Mouse (Mus musculus): ENCODE data around the gene Usp21. TPM values are rescaled to one million over a fixed set of nuclear protein-coding genes. Genes with fewer than 3 reads are reported as not detected.
A peak's percentile ranks its signal among the peaks of the same experiment; 100 is the strongest.
"Not testable (repeated sequence)": the region's sequence is repeated elsewhere in the genome, so short reads cannot be mapped to it uniquely, and the experiment has no call there.

The Usp21 gene
- total RNA-seq (2015) (36.0 and 38.2 TPM in 2 replicates), total RNA-seq (2017) (18.7 and 24.5 TPM in 2 replicates)

GRCm38 (mm10) chr1:171287136-171288081 lies at the start of gene Usp21:
TSS of gene Usp21 (minus strand) at chr1:171287991.
- ATAC-seq (replicated peaks; ENCODE audit: poor library complexity) = peak; percentile 97

- no peak for ATAC-seq (replicated peaks; ENCODE audit: poor library complexity)
These were observed 42.4 kb upstream of the Usp21 start for GRCm38 (mm10) chr1:171330216-171330560.

GRCm38 (mm10) chr1:171329433-171330215 lies 41.8 kb upstream of the Usp21 start:
- ATAC-seq (replicated peaks; ENCODE audit: poor library complexity) = peak; percentile 56

- peak; percentile 85 for ATAC-seq (replicated peaks; ENCODE audit: poor library complexity)
These were observed 41.1 kb upstream of the Usp21 start, which contains the start of gene Dedd for GRCm38 (mm10) chr1:171328839-171329432. TSS of gene Dedd (plus strand) at chr1:171329145.

GRCm38 (mm10) chr1:171328244-171328643 lies 40.5 kb upstream of the Usp21 start:
- ATAC-seq (replicated peaks; ENCODE audit: poor library complexity) = no peak

GRCm38 (mm10) chr1:171326588-171326987 lies 38.8 kb upstream of the Usp21 start:
- not testable (repeated sequence) for ATAC-seq (replicated peaks; ENCODE audit: poor library complexity)

- no peak for ATAC-seq (replicated peaks; ENCODE audit: poor library complexity)
These were observed 37.8 kb upstream of the Usp21 start for GRCm38 (mm10) chr1:171325571-171325970.

- peak; percentile 64 for ATAC-seq (replicated peaks; ENCODE audit: poor library complexity)
These were observed 34.2 kb upstream of the Usp21 start for GRCm38 (mm10) chr1:171322012-171322411.

GRCm38 (mm10) chr1:171321415-171321814 lies 33.6 kb upstream of the Usp21 start:
- ATAC-seq (replicated peaks; ENCODE audit: poor library complexity) = peak; percentile 90

GRCm38 (mm10) chr1:171320151-171320550 lies 32.4 kb upstream of the Usp21 start:
- no peak for ATAC-seq (replicated peaks; ENCODE audit: poor library complexity)

GRCm38 (mm10) chr1:171319748-171320147 lies 32.0 kb upstream of the Usp21 start:
- ATAC-seq (replicated peaks; ENCODE audit: poor library complexity) = no peak

- no peak for ATAC-seq (replicated peaks; ENCODE audit: poor library complexity)
These were observed 21.5 kb upstream of the Usp21 start for GRCm38 (mm10) chr1:171309321-171309720.

- not testable (repeated sequence) for ATAC-seq (replicated peaks; ENCODE audit: poor library complexity)
These were observed 18.4 kb upstream of the Usp21 start for GRCm38 (mm10) chr1:171306157-171306556.

- ATAC-seq (replicated peaks; ENCODE audit: poor library complexity) = no peak
These were observed 10.4 kb upstream of the Usp21 start for GRCm38 (mm10) chr1:171298226-171298625.

GRCm38 (mm10) chr1:171295063-171295402 lies 7.2 kb upstream of the Usp21 start:
- no peak; the same call in 1 of the 2 replicates for ATAC-seq (replicated peaks; ENCODE audit: poor library complexity)

- peak; percentile 98 for ATAC-seq (replicated peaks; ENCODE audit: poor library complexity)
These were observed 6.7 kb upstream of the Usp21 start, which contains the start of gene Ufc1 for GRCm38 (mm10) chr1:171294298-171295062. TSS of gene Ufc1 (minus strand) at chr1:171295024.

GRCm38 (mm10) chr1:171293906-171294297 lies 6.1 kb upstream of the Usp21 start:
- ATAC-seq (replicated peaks; ENCODE audit: poor library complexity) = no peak

GRCm38 (mm10) chr1:171293351-171293750 lies 5.6 kb upstream of the Usp21 start:
- no peak for ATAC-seq (replicated peaks; ENCODE audit: poor library complexity)

- no peak for ATAC-seq (replicated peaks; ENCODE audit: poor library complexity)
These were observed 537 bp upstream of the Usp21 start for GRCm38 (mm10) chr1:171288328-171288727.

GRCm38 (mm10) chr1:171286517-171286916 lies 1.3 kb downstream of the Usp21 start:
- ATAC-seq (replicated peaks; ENCODE audit: poor library complexity) = no peak

All from megakaryocyte progenitor cell, adult 5-6 weeks (primary cell).